Comparison of ENCODE assay signal across 23 mouse cellular contexts in genomic region chr17:50197572-50197971, GRCm38 (mm10).
"Had no signal": no experiment of that assay in that cellular context is flagged by ENCODE, and none has a peak within 500 bp of the region (broad histone marks: within the 10 kb centered on the region; RNA-seq: fewer than 3 reads in every experiment).

No protein-coding gene starts in this region.

- ATAC-seq: hindbrain, embryonic 16.5 days; inflammation-experienced regulatory T-cells, adult 6 months; intestine, embryonic 15.5 days; intestine, postnatal 0 days had no signal

- H3K9ac ChIP-seq: hindbrain, embryonic 12.5 days; hindbrain, embryonic 14.5 days; intestine, embryonic 15.5 days; limb, embryonic 12.5 days; liver, embryonic 13.5 days had no signal

- H3K27ac ChIP-seq: hindbrain, embryonic 10.5 days; hindbrain, embryonic 12.5 days; hindbrain, embryonic 14.5 days; intestine, embryonic 15.5 days; layer of hippocampus, adult 2 months; left cerebral cortex, adult 2 months; limb, embryonic 10.5 days; limb, embryonic 12.5 days; liver, embryonic 13.5 days had no signal

- H3K36me3 ChIP-seq: hindbrain, embryonic 10.5 days; hindbrain, embryonic 12.5 days; intestine, embryonic 15.5 days; limb, embryonic 10.5 days; limb, embryonic 12.5 days; liver, embryonic 13.5 days had no signal

- H3K9me3 ChIP-seq: hindbrain, embryonic 10.5 days; hindbrain, embryonic 12.5 days; intestine, embryonic 15.5 days; limb, embryonic 10.5 days; limb, embryonic 12.5 days; liver, embryonic 13.5 days had no signal

- H3K4me1 ChIP-seq: intestine, embryonic 15.5 days; limb, embryonic 12.5 days had no signal

- H3K4me3 ChIP-seq: hindbrain, embryonic 10.5 days; hindbrain, embryonic 12.5 days; intestine, embryonic 15.5 days; layer of hippocampus, adult 2 months; left cerebral cortex, adult 2 months; limb, embryonic 10.5 days; limb, embryonic 12.5 days; liver, embryonic 13.5 days had no signal

- H3K4me2 ChIP-seq: heart, embryonic 11.5 days; hindbrain, embryonic 12.5 days; hindbrain, embryonic 14.5 days; intestine, embryonic 15.5 days; limb, embryonic 12.5 days; liver, embryonic 11.5 days; liver, embryonic 13.5 days had no signal

- DNase-seq: gastrocnemius, postnatal 14 days; heart, postnatal 14 days; heart, postnatal 4 days; kidney, adult 18-20 months; kidney, adult 8-10 months; kidney, postnatal 10 days; kidney, postnatal 25 days; kidney, postnatal 4 days; liver; liver, embryonic 13.5 days had no signal
